ENCODE assay signal across 7 mouse cellular contexts in genomic region chr17:56219251-56219650, GRCm38 (mm10). TPM values are rescaled to one million over a fixed set of nuclear protein-coding genes. Genes with fewer than 3 reads are reported as not detected.
A peak's percentile ranks its signal among the peaks of the same experiment; 100 is the strongest.
DNase-seq lines count a peak whose midpoint lies in the region; ATAC-seq and TF ChIP-seq lines count a peak whose summit lies in the region.

No protein-coding gene starts in this region.

- H3K36me3 ChIP-seq in neural tube, embryonic 11.5 days (ENCODE audit: control insufficient read depth, insufficient read depth, low read length), result no peaks in the 10 kb centered on the region
- no peaks in the 10 kb centered on the region for H3K36me3 ChIP-seq in forebrain, embryonic 14.5 days (ENCODE audit: control insufficient read depth, insufficient read depth, low read length)
- H3K36me3 ChIP-seq in limb, embryonic 15.5 days, result no peaks in the 10 kb centered on the region; the same call in 1 of the 2 replicates
- no peaks in the 10 kb centered on the region for H3K36me3 ChIP-seq in stomach, postnatal 0 days (ENCODE audit: control insufficient read depth, insufficient read depth, low read length)

- peak overlapping the region; percentile 89 for H3K9ac ChIP-seq in neural tube, embryonic 11.5 days (ENCODE audit: low read length)
- H3K9ac ChIP-seq in forebrain, embryonic 14.5 days (ENCODE audit: low read length), result peak overlapping the region; percentile 89
- peak overlapping the region; percentile 87 for H3K9ac ChIP-seq in limb, embryonic 15.5 days
- peak overlapping the region; percentile 91 for H3K9ac ChIP-seq in stomach, postnatal 0 days (ENCODE audit: low read length)

- no peaks in the 10 kb centered on the region for H3K9me3 ChIP-seq in neural tube, embryonic 11.5 days (ENCODE audit: control insufficient read depth, low read length)
- no peaks in the 10 kb centered on the region for H3K9me3 ChIP-seq in forebrain, embryonic 14.5 days (replicated peaks; ENCODE audit: control insufficient read depth, low read length)
- no peaks in the 10 kb centered on the region for H3K9me3 ChIP-seq in limb, embryonic 15.5 days
- no peaks in the 10 kb centered on the region for H3K9me3 ChIP-seq in stomach, postnatal 0 days (ENCODE audit: control insufficient read depth, low read length)

- H3K4me1 ChIP-seq in neural tube, embryonic 11.5 days (ENCODE audit: control insufficient read depth, insufficient read depth, low read length), result peaks cover 12% of the 10 kb centered on the region
- H3K4me1 ChIP-seq in forebrain, embryonic 14.5 days (ENCODE audit: control insufficient read depth, insufficient read depth, low read length), result peaks cover 19% of the 10 kb centered on the region
- H3K4me1 ChIP-seq in limb, embryonic 15.5 days, result peaks cover 18% of the 10 kb centered on the region
- peaks cover 8% of the 10 kb centered on the region; the same call in 1 of the 2 replicates for H3K4me1 ChIP-seq in stomach, postnatal 0 days (replicated peaks; ENCODE audit: control insufficient read depth, insufficient read depth)

- no peak for TF ChIP-seq CTCF in stomach, postnatal 0 days (IDR thresholded peaks at IDR 0.05; ENCODE audit: low read depth)

- peak overlapping the region; percentile 93 for H3K4me3 ChIP-seq in neural tube, embryonic 11.5 days (ENCODE audit: low read depth, low read length)
- peak overlapping the region; percentile 78 for H3K4me3 ChIP-seq in forebrain, embryonic 14.5 days (ENCODE audit: low read depth, low read length)
- peak overlapping the region; percentile 81 for H3K4me3 ChIP-seq in limb, embryonic 15.5 days
- peak overlapping the region; percentile 75 for H3K4me3 ChIP-seq in stomach, postnatal 0 days (ENCODE audit: low read depth, low read length)

- H3K27me3 ChIP-seq in neural tube, embryonic 11.5 days (ENCODE audit: control insufficient read depth, insufficient read depth, low read length), result no peaks in the 10 kb centered on the region
- H3K27me3 ChIP-seq in forebrain, embryonic 14.5 days (replicated peaks; ENCODE audit: control insufficient read depth, insufficient read depth, low read length), result no peaks in the 10 kb centered on the region
- no peaks in the 10 kb centered on the region for H3K27me3 ChIP-seq in limb, embryonic 15.5 days
- no peaks in the 10 kb centered on the region for H3K27me3 ChIP-seq in stomach, postnatal 0 days (ENCODE audit: control insufficient read depth, insufficient read depth, low read length)

- TF ChIP-seq EP300 in stomach, postnatal 0 days (optimal IDR thresholded peaks at IDR 0.05), result peak; percentile 11

- H3K4me2 ChIP-seq in neural tube, embryonic 11.5 days (ENCODE audit: low read depth), result peak overlapping the region; percentile 71
- peak overlapping the region; percentile 89 for H3K4me2 ChIP-seq in forebrain, embryonic 14.5 days (ENCODE audit: low read length)
- peak overlapping the region; percentile 78 for H3K4me2 ChIP-seq in limb, embryonic 15.5 days
- peak overlapping the region; percentile 83 for H3K4me2 ChIP-seq in stomach, postnatal 0 days (replicated peaks; ENCODE audit: low read depth)

- WGBS in neural tube, embryonic 11.5 days, result 48% methylated on average over 12 of the region's 12 CpGs
- 49% methylated on average over 12 of the region's 12 CpGs for whole genome bisulfite sequencing in forebrain, embryonic 14.5 days
- WGBS in limb, embryonic 15.5 days, result 44% methylated on average over 12 of the region's 12 CpGs
- WGBS in stomach, postnatal 0 days, result 29% methylated on average over 12 of the region's 12 CpGs

- peak; percentile 38; the same call in 1 of the 2 replicates for ATAC-seq in neural tube, embryonic 11.5 days (ENCODE audit: insufficient read depth, low FRiP score, low TSS enrichment)
- ATAC-seq in forebrain, embryonic 14.5 days, result no peak
- ATAC-seq in limb, embryonic 15.5 days (ENCODE audit: insufficient number of reproducible peaks, low FRiP score, low TSS enrichment, low read depth), result no peak
- no peak for ATAC-seq in stomach, postnatal 0 days (ENCODE audit: low FRiP score, low TSS enrichment)
- ATAC-seq in megakaryocyte-erythroid progenitor cell, adult 5-6 weeks (replicated peaks; ENCODE audit: low FRiP score, low TSS enrichment, poor library complexity, severe bottlenecking), result no peak

- peak overlapping the region; percentile 39; the same call in 1 of the 2 replicates for H3K27ac ChIP-seq in neural tube, embryonic 11.5 days (ENCODE audit: low read depth, low read length)
- peak overlapping the region; percentile 87 for H3K27ac ChIP-seq in forebrain, embryonic 14.5 days (ENCODE audit: low read depth, low read length)
- peak overlapping the region; percentile 79 for H3K27ac ChIP-seq in limb, embryonic 15.5 days
- peak overlapping the region; percentile 96 for H3K27ac ChIP-seq in stomach, postnatal 0 days (replicated peaks)

- no peak for DNase-seq in neural tube, embryonic 11.5 days (ENCODE audit: low spot score)
- DNase-seq in neural tube, embryonic 10.5 days (ENCODE audit: extremely low spot score, low spot score), result no peak
- no peak for DNase-seq in forebrain, embryonic 14.5 days (ENCODE audit: low spot score)
- no peak for DNase-seq in stomach, postnatal 0 days (ENCODE audit: low spot score)
- no peak for DNase-seq in cerebellum, adult 9-11 months

RNA-seq across cellular contexts. Expression of gene Dpp9, which starts 0.5 kb away (rescaled TPM):
- polyA plus RNA-seq in neural tube, embryonic 11.5 days (2014; fragmentation: Nextera tagmentation; extraction: Ambion mirVana), result 39.1 and 42.5 TPM in 2 replicates
- polyA plus RNA-seq in forebrain, embryonic 14.5 days (2014; fragmentation: Nextera tagmentation; extraction: Ambion mirVana), result 18.3 and 25.9 TPM in 2 replicates
- polyA plus RNA-seq in limb, embryonic 15.5 days (2015; fragmentation: Nextera tagmentation; extraction: Ambion mirVana), result 33.6 and 34.6 TPM in 2 replicates
- polyA plus RNA-seq in stomach, postnatal 0 days (2015; fragmentation: Nextera tagmentation; extraction: Ambion mirVana), result 13.8 and 14.0 TPM in 2 replicates
- 25.3 and 33.5 TPM in 2 replicates for total RNA-seq in megakaryocyte-erythroid progenitor cell, adult 5-6 weeks (2014; fragmentation: Nextera tagmentation)
- 8.6 and 11.7 TPM in 2 replicates for total RNA-seq in megakaryocyte-erythroid progenitor cell, adult 5-6 weeks (2017)

RNA-seq across cellular contexts. Expression of gene Mydgf, which starts 35.5 kb away (rescaled TPM):
- polyA plus RNA-seq in neural tube, embryonic 11.5 days (2014; fragmentation: Nextera tagmentation; extraction: Ambion mirVana), result 67.7 and 71.2 TPM in 2 replicates
- 58.8 and 63.5 TPM in 2 replicates for polyA plus RNA-seq in forebrain, embryonic 14.5 days (2014; fragmentation: Nextera tagmentation; extraction: Ambion mirVana)
- polyA plus RNA-seq in limb, embryonic 15.5 days (2015; fragmentation: Nextera tagmentation; extraction: Ambion mirVana), result 108 and 119 TPM in 2 replicates
- 77.0 and 83.0 TPM in 2 replicates for polyA plus RNA-seq in stomach, postnatal 0 days (2015; fragmentation: Nextera tagmentation; extraction: Ambion mirVana)
- 28.7 and 59.7 TPM in 2 replicates for total RNA-seq in megakaryocyte-erythroid progenitor cell, adult 5-6 weeks (2014; fragmentation: Nextera tagmentation)
- 21.5 and 25.3 TPM in 2 replicates for total RNA-seq in megakaryocyte-erythroid progenitor cell, adult 5-6 weeks (2017)

RNA-seq across cellular contexts. Expression of gene Fem1a, which starts 37.4 kb away (rescaled TPM):
- 16.8 and 18.3 TPM in 2 replicates for polyA plus RNA-seq in neural tube, embryonic 11.5 days (2014; fragmentation: Nextera tagmentation; extraction: Ambion mirVana)
- 18.0 and 22.0 TPM in 2 replicates for polyA plus RNA-seq in forebrain, embryonic 14.5 days (2014; fragmentation: Nextera tagmentation; extraction: Ambion mirVana)
- 14.9 and 19.7 TPM in 2 replicates for polyA plus RNA-seq in limb, embryonic 15.5 days (2015; fragmentation: Nextera tagmentation; extraction: Ambion mirVana)
- 9.6 and 10.0 TPM in 2 replicates for polyA plus RNA-seq in stomach, postnatal 0 days (2015; fragmentation: Nextera tagmentation; extraction: Ambion mirVana)
- 15.8 and 19.2 TPM in 2 replicates for total RNA-seq in megakaryocyte-erythroid progenitor cell, adult 5-6 weeks (2014; fragmentation: Nextera tagmentation)
- 19.2 and 21.7 TPM in 2 replicates for total RNA-seq in megakaryocyte-erythroid progenitor cell, adult 5-6 weeks (2017)

RNA-seq across cellular contexts. Expression of gene Tnfaip8l1, which starts 57.0 kb away (rescaled TPM):
- 10.2 and 11.0 TPM in 2 replicates for polyA plus RNA-seq in neural tube, embryonic 11.5 days (2014; fragmentation: Nextera tagmentation; extraction: Ambion mirVana)
- polyA plus RNA-seq in forebrain, embryonic 14.5 days (2014; fragmentation: Nextera tagmentation; extraction: Ambion mirVana), result 9.7 and 10.9 TPM in 2 replicates
- polyA plus RNA-seq in limb, embryonic 15.5 days (2015; fragmentation: Nextera tagmentation; extraction: Ambion mirVana), result 11.3 and 13.1 TPM in 2 replicates
- polyA plus RNA-seq in stomach, postnatal 0 days (2015; fragmentation: Nextera tagmentation; extraction: Ambion mirVana), result 4.4 and 5.2 TPM in 2 replicates
- total RNA-seq in megakaryocyte-erythroid progenitor cell, adult 5-6 weeks (2014; fragmentation: Nextera tagmentation), result 0.76 and 1.6 TPM in 2 replicates
- not detected in 2 replicates for total RNA-seq in megakaryocyte-erythroid progenitor cell, adult 5-6 weeks (2017)

RNA-seq across cellular contexts. Expression of gene Ticam1, which starts 57.3 kb away (rescaled TPM):
- 2.4 and 2.5 TPM in 2 replicates for polyA plus RNA-seq in neural tube, embryonic 11.5 days (2014; fragmentation: Nextera tagmentation; extraction: Ambion mirVana)
- 1.5 and 2.2 TPM in 2 replicates for polyA plus RNA-seq in forebrain, embryonic 14.5 days (2014; fragmentation: Nextera tagmentation; extraction: Ambion mirVana)
- 7.1 and 8.6 TPM in 2 replicates for polyA plus RNA-seq in limb, embryonic 15.5 days (2015; fragmentation: Nextera tagmentation; extraction: Ambion mirVana)
- polyA plus RNA-seq in stomach, postnatal 0 days (2015; fragmentation: Nextera tagmentation; extraction: Ambion mirVana), result 4.6 and 6.4 TPM in 2 replicates
- total RNA-seq in megakaryocyte-erythroid progenitor cell, adult 5-6 weeks (2014; fragmentation: Nextera tagmentation), result 5.8 and 8.4 TPM in 2 replicates
- total RNA-seq in megakaryocyte-erythroid progenitor cell, adult 5-6 weeks (2017), result 2.2 and 3.2 TPM in 2 replicates

Comparison
In these comparisons a context has a peak if more than half of its experiments do, and no peak if none do; other contexts are left out.
1. H3K27ac ChIP-seq: peak in every context shown above with its lines; median percentile 96 in stomach, postnatal 0 days; 87 in forebrain, embryonic 14.5 days; 79 in limb, embryonic 15.5 days; 39 in neural tube, embryonic 11.5 days.